Mouse (Mus musculus): Measurements from ENCODE around the gene Fgfr2. TPM values are rescaled to one million over a fixed set of nuclear protein-coding genes. Genes with fewer than 3 reads are reported as not detected.
"Not testable (repeated sequence)": the region's sequence is repeated elsewhere in the genome, so short reads cannot be mapped to it uniquely, and the experiment has no call there.

Fgfr2 gene
- polyA plus RNA-seq, 1 experiment from 2014 or later = not detected

- 77% methylated on average over 4 of the region's 4 CpGs for WGBS (ENCODE audit: missing documents)
- no peaks in the 10 kb centered on the region for H3K36me3 ChIP-seq (ENCODE audit: inconsistent target)
- H3K79me2 ChIP-seq (ENCODE audit: inconsistent target) = no peaks in the 10 kb centered on the region
- H3K27ac ChIP-seq = no peak overlapping the region
- H3K4me3 ChIP-seq (ENCODE audit: inconsistent target) = no peak overlapping the region
Measured at GRCm38 (mm10) chr7:130613973-130614372, 2509.2 kb downstream of the Fgfr2 start.

- Histone ChIP-seq H3K79me2 (ENCODE audit: inconsistent target) (no peaks in the 10 kb centered on the region), H3K27ac (no peak overlapping the region), H3K36me3 (ENCODE audit: inconsistent target) (no peaks in the 10 kb centered on the region), H3K4me3 (ENCODE audit: inconsistent target) (no peak overlapping the region)
- WGBS (ENCODE audit: missing documents) = 93% methylated on average over 4 of the region's 4 CpGs
Measured at GRCm38 (mm10) chr7:130606958-130607357, 2516.2 kb downstream of the Fgfr2 start.

- no peak overlapping the region for H3K4me3 ChIP-seq (ENCODE audit: inconsistent target)
- no peaks in the 10 kb centered on the region for H3K79me2 ChIP-seq (ENCODE audit: inconsistent target)
- H3K27ac ChIP-seq = no peak overlapping the region
- 34% methylated on average over 6 of the region's 6 CpGs for WGBS (ENCODE audit: missing documents)
- H3K36me3 ChIP-seq (ENCODE audit: inconsistent target) = no peaks in the 10 kb centered on the region
Measured at GRCm38 (mm10) chr7:130605111-130605510, 2518.0 kb downstream of the Fgfr2 start.

- Histone ChIP-seq H3K4me3 (ENCODE audit: inconsistent target) (no peak overlapping the region), H3K36me3 (ENCODE audit: inconsistent target) (no peaks in the 10 kb centered on the region), H3K79me2 (ENCODE audit: inconsistent target) (no peaks in the 10 kb centered on the region), H3K27ac (no peak overlapping the region)
- 82% methylated on average over 2 of the region's 2 CpGs for WGBS (ENCODE audit: missing documents)
Measured at GRCm38 (mm10) chr7:130604390-130604789, 2518.8 kb downstream of the Fgfr2 start.

- WGBS (ENCODE audit: missing documents) = 91% methylated on average over 5 of the region's 5 CpGs
- Histone ChIP-seq H3K4me3 (ENCODE audit: inconsistent target) (no peak overlapping the region), H3K36me3 (ENCODE audit: inconsistent target) (no peaks in the 10 kb centered on the region), H3K79me2 (ENCODE audit: inconsistent target) (no peaks in the 10 kb centered on the region), H3K27ac (no peak overlapping the region)
Measured at GRCm38 (mm10) chr7:130603556-130603955, 2519.6 kb downstream of the Fgfr2 start.

GRCm38 (mm10) chr7:130602804-130603203 is 2520.3 kb downstream of the Fgfr2 start:
- Histone ChIP-seq H3K4me3 (ENCODE audit: inconsistent target) (no peak overlapping the region), H3K27ac (no peak overlapping the region), H3K79me2 (ENCODE audit: inconsistent target) (no peaks in the 10 kb centered on the region), H3K36me3 (ENCODE audit: inconsistent target) (no peaks in the 10 kb centered on the region)
- WGBS (ENCODE audit: missing documents) = 88% methylated on average over 1 of the region's 1 CpGs

- Histone ChIP-seq H3K36me3 (ENCODE audit: inconsistent target) (no peaks in the 10 kb centered on the region), H3K4me3 (ENCODE audit: inconsistent target) (no peak overlapping the region), H3K27ac (no peak overlapping the region), H3K79me2 (ENCODE audit: inconsistent target) (no peaks in the 10 kb centered on the region)
- 81% methylated on average over 2 of the region's 2 CpGs for WGBS (ENCODE audit: missing documents)
Measured at GRCm38 (mm10) chr7:130600546-130600945, 2522.6 kb downstream of the Fgfr2 start.

GRCm38 (mm10) chr7:130600074-130600473 is 2523.1 kb downstream of the Fgfr2 start:
- Histone ChIP-seq H3K27ac (no peak overlapping the region), H3K36me3 (ENCODE audit: inconsistent target) (no peaks in the 10 kb centered on the region), H3K79me2 (ENCODE audit: inconsistent target) (no peaks in the 10 kb centered on the region), H3K4me3 (ENCODE audit: inconsistent target) (no peak overlapping the region)
- WGBS (ENCODE audit: missing documents) = 68% methylated on average over 3 of the region's 3 CpGs

- Histone ChIP-seq H3K36me3 (ENCODE audit: inconsistent target) (no peaks in the 10 kb centered on the region), H3K79me2 (ENCODE audit: inconsistent target) (no peaks in the 10 kb centered on the region), H3K4me3 (ENCODE audit: inconsistent target) (no peak overlapping the region), H3K27ac (no peak overlapping the region)
- 93% methylated on average over 6 of the region's 6 CpGs for WGBS (ENCODE audit: missing documents)
Measured at GRCm38 (mm10) chr7:130597546-130597945, 2525.6 kb downstream of the Fgfr2 start.

- WGBS (ENCODE audit: missing documents) = 29% methylated on average over 6 of the region's 19 CpGs
- not testable (repeated sequence) for H3K79me2 ChIP-seq (ENCODE audit: inconsistent target); H3K4me3 ChIP-seq (ENCODE audit: inconsistent target); H3K36me3 ChIP-seq (ENCODE audit: inconsistent target); H3K27ac ChIP-seq
Measured at GRCm38 (mm10) chr7:130596079-130596855, 2526.9 kb downstream of the Fgfr2 start.

- not testable (repeated sequence) for H3K27ac ChIP-seq; H3K36me3 ChIP-seq (ENCODE audit: inconsistent target); H3K79me2 ChIP-seq (ENCODE audit: inconsistent target); H3K4me3 ChIP-seq (ENCODE audit: inconsistent target)
- 86% methylated on average over 5 of the region's 11 CpGs for WGBS (ENCODE audit: missing documents)
Measured at GRCm38 (mm10) chr7:130593375-130594239, 2529.5 kb downstream of the Fgfr2 start.

- WGBS (ENCODE audit: missing documents) = no CpG with 5 or more reads among the region's 11 CpGs
Measured at GRCm38 (mm10) chr7:130592975-130593374, 2530.2 kb downstream of the Fgfr2 start.

GRCm38 (mm10) chr7:130590845-130591437 is 2532.2 kb downstream of the Fgfr2 start:
- Histone ChIP-seq H3K4me3 (ENCODE audit: inconsistent target) (no peak overlapping the region), H3K79me2 (ENCODE audit: inconsistent target) (no peaks in the 10 kb centered on the region), H3K36me3 (ENCODE audit: inconsistent target) (no peaks in the 10 kb centered on the region), H3K27ac (no peak overlapping the region)
- 42% methylated on average over 8 of the region's 8 CpGs for WGBS (ENCODE audit: missing documents)

More at GRCm38 (mm10) chr7:130592975-130593374, 2530.2 kb downstream of the Fgfr2 start:
- not testable (repeated sequence) for H3K27ac ChIP-seq; H3K79me2 ChIP-seq (ENCODE audit: inconsistent target); H3K4me3 ChIP-seq (ENCODE audit: inconsistent target); H3K36me3 ChIP-seq (ENCODE audit: inconsistent target)

- Histone ChIP-seq H3K4me3 (ENCODE audit: inconsistent target) (no peak overlapping the region), H3K36me3 (ENCODE audit: inconsistent target) (no peaks in the 10 kb centered on the region), H3K79me2 (ENCODE audit: inconsistent target) (no peaks in the 10 kb centered on the region), H3K27ac (no peak overlapping the region)
- 87% methylated on average over 13 of the region's 13 CpGs for WGBS (ENCODE audit: missing documents)
Measured at GRCm38 (mm10) chr7:130590081-130590828, 2532.9 kb downstream of the Fgfr2 start.

All from macrophage (primary cell).